Mouse (Mus musculus) frontal cortex, postnatal 14 days (tissue): Measurements from ENCODE around the gene Rpl3.
"Not testable (repeated sequence)": the region's sequence is repeated elsewhere in the genome, so short reads cannot be mapped to it uniquely, and the experiment has no call there.

Experiments
- DNase-seq, 2 experiments: peaks; one replicate each; pipeline ENCODE4 v3.0.0; 2022; ENCODE audit warnings: low spot score in 2 of 2

Gene Rpl3

GRCm38 (mm10) chr15:80091121-80091955 is at the start of gene Rpl3, which contains the start of gene Syngr1:
Rpl3 (minus strand) TSS chr15:80091868.
Syngr1 (plus strand) TSS chr15:80091334.
- DNase-seq, result peak in 1 of 2 experiments; percentile 76

GRCm38 (mm10) chr15:80140878-80141277 is 49.2 kb upstream of the Rpl3 start:
- DNase-seq, result no peak

GRCm38 (mm10) chr15:80140302-80140701 is 48.6 kb upstream of the Rpl3 start:
- DNase-seq, result no peak

GRCm38 (mm10) chr15:80137945-80138791 is 46.5 kb upstream of the Rpl3 start:
- peak; percentile 54 to 62 for DNase-seq

GRCm38 (mm10) chr15:80136645-80137044 is 45.0 kb upstream of the Rpl3 start:
- DNase-seq, result no peak

- DNase-seq, result no peak
These were observed 43.8 kb upstream of the Rpl3 start for GRCm38 (mm10) chr15:80135499-80135898.

- DNase-seq, result no peak
These were observed 42.8 kb upstream of the Rpl3 start for GRCm38 (mm10) chr15:80134450-80134847.

GRCm38 (mm10) chr15:80133682-80134449 is 42.2 kb upstream of the Rpl3 start:
- DNase-seq, result no peak

GRCm38 (mm10) chr15:80132993-80133586 is 41.4 kb upstream of the Rpl3 start, which contains the start of gene Tab1:
Tab1 (plus strand) TSS chr15:80133127.
- DNase-seq, result peak; percentile 84 to 85

- no peak for DNase-seq
These were observed 40.8 kb upstream of the Rpl3 start for GRCm38 (mm10) chr15:80132452-80132851.

GRCm38 (mm10) chr15:80131421-80131820 is 39.8 kb upstream of the Rpl3 start:
- no peak for DNase-seq

- DNase-seq, result no peak
These were observed 39.0 kb upstream of the Rpl3 start for GRCm38 (mm10) chr15:80130689-80131088.

- DNase-seq, result no peak
These were observed 38.3 kb upstream of the Rpl3 start for GRCm38 (mm10) chr15:80129982-80130381.

- no peak for DNase-seq
These were observed 35.5 kb upstream of the Rpl3 start for GRCm38 (mm10) chr15:80127191-80127590.

GRCm38 (mm10) chr15:80124651-80125050 is 33.0 kb upstream of the Rpl3 start:
- DNase-seq, result no peak

- DNase-seq, result not testable (repeated sequence)
These were observed 30.8 kb upstream of the Rpl3 start for GRCm38 (mm10) chr15:80122431-80122830.

GRCm38 (mm10) chr15:80121721-80122325 is 30.2 kb upstream of the Rpl3 start:
- DNase-seq, result no peak

- DNase-seq, result no peak
These were observed 27.4 kb upstream of the Rpl3 start for GRCm38 (mm10) chr15:80119076-80119475.

GRCm38 (mm10) chr15:80117154-80117553 is 25.5 kb upstream of the Rpl3 start:
- no peak for DNase-seq

- no peak for DNase-seq
These were observed 24.5 kb upstream of the Rpl3 start for GRCm38 (mm10) chr15:80115866-80116794.
